Mouse (Mus musculus) embryo, embryonic 10.5 days (tissue): ENCODE measurements at regions not wholly inside any gene's neighbourhood (a gene's known extent, or its start where the extent isn't known, plus 50 kb on each side); places are given as distances from the start of the nearest gene placed in this dataset.

ENCODE experiments used
- DNase-seq: peaks from one replicate; pipeline ENCODE4 v3.0.0-alpha.2; 2015; ENCODE audit warnings: low spot score

DNA sequence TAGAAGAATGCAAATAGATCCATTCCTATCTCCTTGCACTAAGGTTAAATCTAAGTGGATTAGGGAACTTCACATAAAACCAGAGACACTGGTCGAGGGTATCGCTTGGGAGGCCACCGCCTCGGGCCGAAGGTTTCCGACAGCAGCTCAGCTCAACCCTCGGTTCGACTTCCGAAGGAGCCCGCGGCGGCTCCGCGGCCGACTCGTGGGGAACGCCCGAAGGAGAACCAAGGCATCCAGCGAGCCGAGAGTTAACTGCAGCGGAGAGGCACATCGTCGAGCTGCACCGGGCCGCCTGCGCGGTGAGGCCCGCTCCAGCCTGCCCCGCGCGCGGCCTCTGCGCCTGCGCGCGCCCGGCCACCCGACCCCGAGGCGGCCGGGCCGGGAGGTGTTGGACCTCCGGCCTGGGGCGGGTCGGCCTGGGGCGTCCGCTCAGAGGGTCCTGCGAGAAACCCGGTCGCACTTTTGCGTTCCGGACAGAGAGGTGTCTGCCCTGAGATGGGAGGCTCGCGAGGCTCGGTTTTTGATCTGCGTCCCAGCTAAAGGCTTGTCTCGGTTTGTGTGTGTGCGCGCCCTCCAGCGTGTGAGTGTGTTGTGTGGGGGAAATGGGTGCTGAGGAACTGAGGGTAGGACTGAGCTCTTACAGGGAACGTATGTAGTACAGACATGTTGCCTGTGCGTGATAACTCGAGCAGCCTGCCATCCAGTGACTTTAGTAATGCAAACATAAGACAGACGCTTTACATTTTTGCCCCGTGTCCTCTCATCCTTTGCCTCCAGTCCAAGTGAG, 50.9 kb upstream of the Vmn2r9 start:
- peak; percentile 0 for DNase-seq
